8 mouse cellular contexts compared by ENCODE assay signal in genomic region chr5:92897766-92898745, GRCm38 (mm10).
A peak's percentile ranks its signal among the peaks of the same experiment; 100 is the strongest.
DNase-seq lines count a peak whose midpoint lies in the region; ATAC-seq and TF ChIP-seq lines count a peak whose summit lies in the region.

No protein-coding gene starts in this region.

- H3K27ac ChIP-seq in embryonic fibroblast, embryonic 13.5 days (ENCODE audit: insufficient read depth, low read length), result no peak overlapping the region
- H3K27ac ChIP-seq in heart, embryonic 14.5 days (replicated peaks in 1 of 2; ENCODE audit: control insufficient read depth in 1 of 2, insufficient read depth in 1 of 2, low read depth in 2 of 2, low read length in 2 of 2), result peak overlapping the region; percentile 85 to 86
- peak overlapping the region; percentile 76 for H3K27ac ChIP-seq in kidney, postnatal 0 days
- H3K27ac ChIP-seq in liver, embryonic 11.5 days (ENCODE audit: low read depth, low read length), result peak overlapping the region; percentile 58
- peak overlapping the region; percentile 83 for H3K27ac ChIP-seq in stomach, embryonic 16.5 days (ENCODE audit: low read length)

- H3K27me3 ChIP-seq in heart, embryonic 14.5 days (ENCODE audit: control insufficient read depth, insufficient read depth, low read length), result no peaks in the 10 kb centered on the region
- no peaks in the 10 kb centered on the region for H3K27me3 ChIP-seq in kidney, postnatal 0 days (ENCODE audit: insufficient read depth, low read length)
- H3K27me3 ChIP-seq in liver, embryonic 11.5 days (replicated peaks; ENCODE audit: control insufficient read depth, insufficient read depth, low read length), result peaks cover 17% of the 10 kb centered on the region
- H3K27me3 ChIP-seq in myocyte (ENCODE audit: control insufficient read depth, insufficient read depth, insufficient read length), result peaks cover 13% of the 10 kb centered on the region
- no peaks in the 10 kb centered on the region for H3K27me3 ChIP-seq in stomach, embryonic 16.5 days (ENCODE audit: control insufficient read depth, insufficient read depth, low read length)

- H3ac ChIP-seq in myocyte (ENCODE audit: control insufficient read depth, insufficient read length), result no peak overlapping the region

- no peaks in the 10 kb centered on the region for H3K79me2 ChIP-seq in myocyte (ENCODE audit: control insufficient read depth, insufficient read depth)

- DNase-seq in CD4-positive, CD25-positive, alpha-beta regulatory T cell, adult 2 months (ENCODE audit: low read depth, low spot score), result peak; percentile 7
- DNase-seq in kidney, postnatal 0 days (ENCODE audit: low spot score), result peak; percentile 93
- peak; percentile 82 for DNase-seq in liver, embryonic 11.5 days (ENCODE audit: low spot score)

- H3K4me3 ChIP-seq in embryonic fibroblast, embryonic 13.5 days (ENCODE audit: insufficient read depth, low read length), result peak overlapping the region; percentile 62
- peak overlapping the region; percentile 65 to 77 for H3K4me3 ChIP-seq in heart, embryonic 14.5 days (ENCODE audit: control insufficient read depth in 1 of 2, insufficient read depth in 1 of 2, low read depth in 1 of 2, low read length in 2 of 2)
- peak overlapping the region; percentile 79 for H3K4me3 ChIP-seq in kidney, postnatal 0 days (replicated peaks; ENCODE audit: low read depth, low read length)
- H3K4me3 ChIP-seq in liver, embryonic 11.5 days (ENCODE audit: low read depth, low read length), result peak overlapping the region; percentile 68
- no peak overlapping the region for H3K4me3 ChIP-seq in myocyte
- H3K4me3 ChIP-seq in stomach, embryonic 16.5 days (replicated peaks; ENCODE audit: low read length), result peak overlapping the region; percentile 81

- no peak for TF ChIP-seq POLR2A in embryonic fibroblast, embryonic 13.5 days (IDR thresholded peaks at IDR 0.05; ENCODE audit: low read depth, low read length)
- no peak for TF ChIP-seq POLR2A in myocyte (IDR thresholded peaks at IDR 0.05; ENCODE audit: insufficient read length, low read depth)

- H3K36me3 ChIP-seq in heart, embryonic 14.5 days (ENCODE audit: control insufficient read depth, insufficient read depth, low read length), result no peaks in the 10 kb centered on the region
- no peaks in the 10 kb centered on the region for H3K36me3 ChIP-seq in kidney, postnatal 0 days (ENCODE audit: insufficient read depth, low read length)
- no peaks in the 10 kb centered on the region for H3K36me3 ChIP-seq in liver, embryonic 11.5 days (ENCODE audit: control insufficient read depth, insufficient read depth, low read length)
- no peaks in the 10 kb centered on the region for H3K36me3 ChIP-seq in myocyte (ENCODE audit: control insufficient read depth, insufficient read depth)
- no peaks in the 10 kb centered on the region for H3K36me3 ChIP-seq in stomach, embryonic 16.5 days (ENCODE audit: control insufficient read depth, insufficient read depth, low read length)

- under 1% methylated on average over 91 of the region's 96 CpGs for WGBS in heart, embryonic 14.5 days
- WGBS in kidney, postnatal 0 days, result under 1% methylated on average over 93 of the region's 96 CpGs
- under 1% methylated on average over 84 of the region's 96 CpGs for WGBS in liver, embryonic 11.5 days
- WGBS in stomach, embryonic 16.5 days, result under 1% methylated on average over 86 of the region's 96 CpGs

- peak overlapping the region; percentile 78 for H3K4me2 ChIP-seq in heart, embryonic 14.5 days (ENCODE audit: low read length)
- peak overlapping the region; percentile 96 for H3K4me2 ChIP-seq in kidney, postnatal 0 days (ENCODE audit: low read length)
- peak overlapping the region; percentile 85 for H3K4me2 ChIP-seq in liver, embryonic 11.5 days
- H3K4me2 ChIP-seq in myocyte (ENCODE audit: low read depth), result peak overlapping the region; percentile 27
- peak overlapping the region; percentile 82 for H3K4me2 ChIP-seq in stomach, embryonic 16.5 days (ENCODE audit: low read depth, low read length)

- H3K4me1 ChIP-seq in embryonic fibroblast, embryonic 13.5 days (ENCODE audit: control insufficient read depth, insufficient read depth, low read length), result no peaks in the 10 kb centered on the region; the same call in 1 of the 2 replicates
- H3K4me1 ChIP-seq in heart, embryonic 14.5 days (ENCODE audit: control insufficient read depth in 2 of 2, insufficient read depth in 2 of 2, low read length in 2 of 2), result peaks cover 5 to 36% of the 10 kb centered on the region in 2 experiments
- peaks cover 4% of the 10 kb centered on the region; the same call in 1 of the 2 replicates for H3K4me1 ChIP-seq in kidney, postnatal 0 days (replicated peaks; ENCODE audit: insufficient read depth, low read length)
- peaks cover 4% of the 10 kb centered on the region; the same call in 1 of the 2 replicates for H3K4me1 ChIP-seq in liver, embryonic 11.5 days (replicated peaks; ENCODE audit: control insufficient read depth, insufficient read depth, low read length)
- H3K4me1 ChIP-seq in stomach, embryonic 16.5 days (ENCODE audit: control insufficient read depth, insufficient read depth, low read length), result peaks cover 9% of the 10 kb centered on the region; the same call in 1 of the 2 replicates

- ATAC-seq in CD4-positive, CD25-positive, alpha-beta regulatory T cell, adult 4 months, result no peak
- peak; percentile 92 for ATAC-seq in heart, embryonic 14.5 days (ENCODE audit: insufficient number of reproducible peaks, insufficient read depth, low FRiP score, low read depth)
- peak; percentile 91 for ATAC-seq in kidney, postnatal 0 days (replicated peaks; ENCODE audit: low FRiP score, low read depth)
- peak; percentile 90 for ATAC-seq in liver, embryonic 11.5 days (replicated peaks; ENCODE audit: low FRiP score)
- ATAC-seq in stomach, embryonic 16.5 days (ENCODE audit: insufficient read depth, low FRiP score), result peak; percentile 95

- H3K9ac ChIP-seq in heart, embryonic 14.5 days (ENCODE audit: low read length), result peak overlapping the region; percentile 88
- peak overlapping the region; percentile 87 for H3K9ac ChIP-seq in kidney, postnatal 0 days (ENCODE audit: low read depth, low read length)
- peak overlapping the region; percentile 63 for H3K9ac ChIP-seq in liver, embryonic 11.5 days (ENCODE audit: low read depth, low read length)
- H3K9ac ChIP-seq in stomach, embryonic 16.5 days (ENCODE audit: low read length), result peak overlapping the region; percentile 90

- H3K9me3 ChIP-seq in heart, embryonic 14.5 days (ENCODE audit: control insufficient read depth, low read length), result no peaks in the 10 kb centered on the region
- no peaks in the 10 kb centered on the region for H3K9me3 ChIP-seq in kidney, postnatal 0 days (replicated peaks; ENCODE audit: low read length)
- H3K9me3 ChIP-seq in liver, embryonic 11.5 days (ENCODE audit: control insufficient read depth, low read length), result no peaks in the 10 kb centered on the region
- no peaks in the 10 kb centered on the region for H3K9me3 ChIP-seq in stomach, embryonic 16.5 days (replicated peaks; ENCODE audit: control insufficient read depth, low read length)

- no peak for TF ChIP-seq CTCF in embryonic fibroblast, embryonic 13.5 days (IDR thresholded peaks at IDR 0.05; ENCODE audit: borderline replicate concordance, insufficient read depth, low read length)
- TF ChIP-seq CTCF in kidney, postnatal 0 days (IDR thresholded peaks at IDR 0.05; ENCODE audit: low read depth), result no peak

TF ChIP-seq in myocyte, 11 proteins besides CTCF, POLR2A, EP300 and RAD21:
- TF ChIP-seq MYOD1 (IDR thresholded peaks at IDR 0.05; ENCODE audit: control insufficient read depth in 1 of 3, insufficient read length in 2 of 3, low read depth in 2 of 3), result no peak
- no peak for TF ChIP-seq MYOG (IDR thresholded peaks at IDR 0.05; ENCODE audit: control insufficient read depth in 1 of 3, insufficient read depth in 1 of 3, insufficient read length in 2 of 3, low read depth in 2 of 3)
- TF ChIP-seq TCF12 (IDR thresholded peaks at IDR 0.05; ENCODE audit: insufficient read depth, poor library complexity, severe bottlenecking), result no peak
- TF ChIP-seq TCF3 (IDR thresholded peaks at IDR 0.05; ENCODE audit: insufficient read length, low read depth), result no peak
- no peak for TF ChIP-seq MAX (IDR thresholded peaks at IDR 0.05; ENCODE audit: low read depth)
- TF ChIP-seq REST (IDR thresholded peaks at IDR 0.05; ENCODE audit: insufficient read depth, insufficient read length), result no peak
- TF ChIP-seq CEBPB (IDR thresholded peaks at IDR 0.05; ENCODE audit: insufficient read depth, poor library complexity, severe bottlenecking), result no peak

Comparison
In these comparisons a context has a peak if more than half of its experiments do, and no peak if none do; other contexts are left out.
1. DNase-seq: peak in every context shown above with its lines; median percentile 93 in kidney, postnatal 0 days; 82 in liver, embryonic 11.5 days; 7 in CD4-positive, CD25-positive, alpha-beta regulatory T cell, adult 2 months.
2. H3K4me2 ChIP-seq: peak in every context shown above with its lines; median percentile 96 in kidney, postnatal 0 days; 85 in liver, embryonic 11.5 days; 82 in stomach, embryonic 16.5 days; 78 in heart, embryonic 14.5 days; 27 in myocyte.